Mouse (Mus musculus) gastrocnemius, postnatal 4 days (tissue): Measurements from ENCODE around the gene Adcy6. TPM values are rescaled to one million over a fixed set of nuclear protein-coding genes. Genes with fewer than 3 reads are reported as not detected.

Source experiments
- DNase-seq, 2 experiments: peaks; one replicate each; pipeline ENCODE4 v3.0.0; 2021 to 2022; ENCODE audit warnings: low spot score in 2 of 2, mixed read lengths in 2 of 2
- total RNA-seq, 2 experiments: library from RNA; stranded (reverse); gene quantifications; 2 replicates each; pipeline ENCODE4 v1.2.3; 2021

The Adcy6 gene
- total RNA-seq, 2 experiments from 2014 or later = 56.6 to 60.6 TPM

GRCm38 (mm10) chr15:98567278-98568134 is 42.4 kb downstream of the Adcy6 start:
- peak; percentile 98 to 99 for DNase-seq

DNA sequence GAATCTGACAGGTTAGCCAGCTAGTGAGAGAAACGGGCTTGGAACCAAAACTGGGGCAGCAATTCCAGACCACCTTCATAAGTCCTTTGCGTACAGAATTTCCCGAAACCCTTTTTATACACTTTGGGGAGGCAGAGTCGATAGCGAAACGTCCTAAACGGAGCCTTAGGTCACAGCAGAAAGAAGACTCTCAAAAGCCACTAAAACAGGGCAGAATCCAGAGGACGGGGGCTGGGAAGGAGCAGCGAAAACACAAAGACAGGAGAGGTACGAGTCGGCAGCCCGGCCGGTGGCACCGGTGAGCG is 43.0 kb downstream of the Adcy6 start:
- DNase-seq = no peak

DNA sequence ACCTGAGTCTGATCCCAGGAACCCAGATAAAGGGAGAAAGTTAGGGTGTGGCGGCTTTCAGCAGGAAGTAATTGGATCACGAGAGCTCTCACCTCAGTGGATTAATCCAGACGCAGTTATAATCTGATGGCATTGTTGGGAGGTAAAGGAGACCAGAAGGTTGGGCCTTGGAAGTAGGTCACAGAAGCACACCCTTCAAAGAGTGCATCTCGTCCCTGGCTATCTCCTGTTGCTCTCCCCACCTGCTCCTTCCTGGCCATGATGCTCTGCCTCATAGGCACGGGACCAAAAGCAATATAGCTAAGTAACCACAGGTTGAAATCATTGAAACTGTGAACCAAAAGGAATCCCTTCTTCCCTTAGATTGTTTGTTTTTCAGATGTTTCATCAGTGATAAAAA is 52.7 kb downstream of the Adcy6 start:
- DNase-seq = no peak

DNA sequence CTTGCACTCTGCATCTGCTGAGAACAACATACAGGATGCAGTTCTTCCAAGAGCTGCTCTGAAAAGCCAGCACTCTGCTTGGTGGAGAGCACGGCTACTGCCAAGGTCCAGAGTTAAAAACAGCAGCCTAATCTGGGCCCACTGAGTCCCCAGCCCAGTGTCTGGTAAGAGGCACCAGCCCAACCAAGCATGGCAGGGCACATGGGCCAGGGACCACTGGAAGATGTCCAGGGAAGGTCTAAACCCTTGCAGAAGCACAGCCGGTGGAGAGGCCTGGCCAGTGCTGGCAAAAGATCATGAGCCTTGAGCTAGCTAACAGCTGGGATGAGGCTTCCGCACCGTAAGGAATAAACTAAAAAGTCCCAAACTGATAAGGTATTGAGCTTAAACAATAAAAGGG is 54.0 kb downstream of the Adcy6 start:
- peak in 1 of 2 experiments; percentile 29 for DNase-seq

DNA sequence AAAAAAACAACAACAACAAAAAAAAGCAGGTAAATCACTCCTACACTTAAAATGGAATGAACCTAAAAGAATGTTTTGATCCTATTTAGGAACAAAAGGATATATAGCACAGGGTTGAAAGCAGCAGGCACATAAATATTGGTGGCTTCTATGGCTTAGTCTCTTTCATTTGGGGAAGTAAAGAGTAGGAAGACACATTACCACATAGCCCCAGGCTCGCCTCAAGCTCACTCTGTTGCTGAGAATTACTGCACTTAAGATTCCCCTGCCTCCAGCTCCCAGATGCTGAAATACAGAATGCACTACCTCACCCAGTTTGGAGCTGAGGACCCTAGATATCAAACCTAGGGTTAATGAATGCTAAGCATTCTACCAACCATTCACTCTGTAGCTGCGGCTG is 57.1 kb downstream of the Adcy6 start:
- DNase-seq = no peak

- no peak for DNase-seq
Measured at GRCm38 (mm10) chr15:98546843-98547242, 63.0 kb downstream of the Adcy6 start.

GRCm38 (mm10) chr15:98545151-98545550 is 64.7 kb downstream of the Adcy6 start:
- DNase-seq = no peak

- DNase-seq = no peak
Measured at GRCm38 (mm10) chr15:98543341-98543740, 66.5 kb downstream of the Adcy6 start.

DNA sequence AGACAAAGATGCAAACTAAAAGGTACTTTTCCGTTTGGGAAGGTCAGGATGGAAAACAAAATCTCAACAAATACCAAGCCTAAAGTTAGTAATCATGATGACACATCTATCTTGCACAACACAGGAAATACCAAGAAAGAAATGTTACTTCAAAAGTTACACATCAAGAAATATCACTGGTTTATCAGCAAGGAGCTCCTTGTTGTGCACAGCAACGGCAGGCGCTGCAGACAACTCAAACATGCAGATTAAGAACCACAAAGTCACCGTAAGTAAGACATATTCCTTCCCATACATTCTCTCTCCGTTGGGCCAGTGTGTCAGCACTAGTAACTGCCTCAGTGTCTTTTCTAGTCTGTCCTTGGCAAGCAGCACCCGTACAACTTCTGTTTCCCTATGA is 68.8 kb downstream of the Adcy6 start:
- no peak for DNase-seq

Other genes starting within 250 kb of the Adcy6 start
- gene Olfr283, start 229.1 kb downstream of the Adcy6 start, total RNA-seq = not detected
- not detected for gene Olfr282, start 178.9 kb downstream of the Adcy6 start, total RNA-seq
- not detected for gene Olfr281, start 157.5 kb downstream of the Adcy6 start, total RNA-seq
- not detected for gene OR5BS1P, start 140.2 kb downstream of the Adcy6 start, total RNA-seq
- not detected for gene Lalba, start 127.4 kb downstream of the Adcy6 start, total RNA-seq
- not detected for gene Olfr279, start 117.7 kb downstream of the Adcy6 start, total RNA-seq
- 10 to 100 TPM; 75.4 to 83.9 TPM for gene Kansl2, start 75.8 kb downstream of the Adcy6 start, total RNA-seq
- 10 to 100 TPM; 31.3 to 35.4 TPM for gene Ccnt1, start 39.2 kb downstream of the Adcy6 start, total RNA-seq
- gene 4930415O20Rik, start 39.1 kb downstream of the Adcy6 start, total RNA-seq = under 1 TPM in 1 of 2 experiments, not detected in 1; 0.54 TPM
- gene Cacnb3, start 20.8 kb upstream of the Adcy6 start, total RNA-seq = 10 to 100 TPM; 22.1 to 22.5 TPM
- gene Ddx23, start 52.8 kb upstream of the Adcy6 start, total RNA-seq = 10 to 100 TPM; 62.5 to 67.3 TPM
- gene Rnd1, start 67.4 kb upstream of the Adcy6 start, total RNA-seq = 1 to 10 TPM in 1 of 2 experiments, under 1 TPM in 1; 0.75 to 1.2 TPM
- not detected for gene Ccdc65, start 98.1 kb upstream of the Adcy6 start, total RNA-seq
- gene Fkbp11, start 118.1 kb upstream of the Adcy6 start, total RNA-seq = 10 to 100 TPM; 16.6 to 17.2 TPM
- 10 to 100 TPM; 30.8 to 31.7 TPM for gene Arf3, start 153.1 kb upstream of the Adcy6 start, total RNA-seq
- gene Wnt10b, start 168.1 kb upstream of the Adcy6 start, total RNA-seq = 1 to 10 TPM; 2.7 TPM
- under 1 TPM; 0.15 to 0.21 TPM for gene Wnt1, start 179.8 kb upstream of the Adcy6 start, total RNA-seq
- gene Ddn, start 199.4 kb upstream of the Adcy6 start, total RNA-seq = 1 to 10 TPM; 1.8 TPM
- gene Prkag1, start 221.4 kb upstream of the Adcy6 start, total RNA-seq = 10 to 100 TPM; 42.8 to 42.9 TPM